Mouse (Mus musculus): ENCODE measurements around the gene Xpnpep1.

DNA sequence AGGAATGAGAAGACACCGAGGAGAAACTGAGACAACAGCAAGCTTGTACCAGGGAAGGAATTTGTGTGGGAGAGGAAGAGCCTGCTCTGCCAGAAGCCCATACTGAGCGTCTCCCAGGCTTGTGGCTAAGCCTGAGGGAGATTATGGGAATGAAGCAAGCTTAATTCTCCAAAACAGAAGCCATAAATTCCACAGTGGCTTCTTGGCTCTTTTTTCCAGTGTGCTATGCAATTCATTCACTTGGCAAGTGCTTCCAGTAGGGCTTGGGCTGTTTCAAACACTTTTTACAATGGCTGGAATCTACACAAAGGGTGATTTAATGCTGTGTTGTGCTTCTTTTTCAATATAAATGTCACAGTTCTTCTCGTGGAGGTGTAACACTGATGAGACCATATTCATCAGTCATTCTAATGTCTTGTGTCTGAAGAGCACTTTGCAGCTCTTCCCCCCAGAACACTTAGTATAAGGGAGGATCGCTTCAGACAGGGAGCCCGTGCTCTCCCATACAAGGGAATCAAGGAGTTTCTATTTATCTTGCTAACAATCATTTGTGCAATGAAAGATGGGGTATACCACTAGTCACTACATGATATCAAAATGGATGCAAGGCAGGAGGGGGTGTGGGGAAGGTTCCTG lies 148.1 kb downstream of the Xpnpep1 start:
- TF ChIP-seq ETS1 (conservative IDR thresholded peaks at IDR 0.05; ENCODE audit: low read depth, low read length) (no peak), CTCF (conservative IDR thresholded peaks at IDR 0.05 in 1 of 2, IDR thresholded peaks at IDR 0.05 in 1 of 2; ENCODE audit: low read depth in 2 of 2, low read length in 2 of 2) (no peak), EP300 (IDR thresholded peaks at IDR 0.05; ENCODE audit: low read length) (no peak), KAT2A (IDR thresholded peaks at IDR 0.05; ENCODE audit: insufficient replicate concordance, low read length) (no peak)
